Mouse (Mus musculus): ENCODE data around the gene Hcrt. TPM values are rescaled to one million over a fixed set of nuclear protein-coding genes. Genes with fewer than 3 reads are reported as not detected.
A peak's percentile ranks its signal among the peaks of the same experiment; 100 is the strongest.

The Hcrt gene
- polyA plus RNA-seq, 1 experiment from 2014 or later, result not detected

DNA sequence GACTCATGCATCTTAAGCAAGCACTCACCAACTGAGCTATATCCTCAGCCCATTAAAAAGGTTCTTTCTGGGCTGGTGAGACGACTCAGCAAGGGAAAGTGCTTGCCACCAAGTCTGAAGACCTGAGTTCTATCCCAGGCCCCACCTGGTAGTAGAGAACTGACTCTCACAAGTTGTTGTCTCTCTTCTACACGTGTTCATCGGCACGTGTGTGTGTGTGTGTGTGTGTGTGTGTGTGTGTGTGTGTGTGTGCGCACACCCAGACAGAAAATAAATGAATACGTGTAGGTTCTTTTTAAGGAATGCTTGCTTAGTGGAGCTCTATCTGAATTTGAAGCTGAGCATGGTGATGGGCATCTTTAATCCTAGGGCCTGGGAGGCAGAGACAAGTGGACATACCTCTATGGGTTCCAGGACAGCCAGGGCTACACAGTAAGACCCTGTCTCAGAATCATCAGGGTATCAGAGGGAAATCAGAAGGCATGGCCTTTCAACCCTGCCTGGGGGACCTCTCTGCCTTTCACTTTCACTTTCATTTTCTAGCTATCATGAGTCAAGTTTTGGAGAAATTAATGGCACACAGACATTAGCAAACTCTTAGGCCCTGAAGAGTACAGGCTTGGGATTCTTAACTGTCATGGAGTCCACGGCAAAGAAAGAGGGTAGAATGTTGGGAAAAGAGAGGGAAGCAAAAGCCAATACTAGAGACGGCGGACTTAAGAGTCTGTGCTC lies 27.4 kb downstream of the Hcrt start:
- Histone ChIP-seq H3K4me1 (ENCODE audit: control insufficient read depth, insufficient read depth, low read length) (peaks cover 9% of the 10 kb centered on the region), H3K27me3 (ENCODE audit: control insufficient read depth, insufficient read depth, low read length) (no peaks in the 10 kb centered on the region), H3K9ac (ENCODE audit: low read length) (no peak overlapping the region), H3K36me3 (ENCODE audit: control insufficient read depth, insufficient read depth, low read length) (no peaks in the 10 kb centered on the region), H3K4me3 (ENCODE audit: low read depth, low read length) (no peak overlapping the region), H3K9me3 (ENCODE audit: control insufficient read depth, low read length) (no peaks in the 10 kb centered on the region), H3K4me2 (no peak overlapping the region), H3K27ac (ENCODE audit: low read depth, low read length) (no peak overlapping the region)
- no peak for DNase-seq (ENCODE audit: low spot score, missing footprints)
- ATAC-seq (ENCODE audit: low FRiP score), result no peak
- 87% methylated on average over 9 of the region's 9 CpGs for WGBS

DNA sequence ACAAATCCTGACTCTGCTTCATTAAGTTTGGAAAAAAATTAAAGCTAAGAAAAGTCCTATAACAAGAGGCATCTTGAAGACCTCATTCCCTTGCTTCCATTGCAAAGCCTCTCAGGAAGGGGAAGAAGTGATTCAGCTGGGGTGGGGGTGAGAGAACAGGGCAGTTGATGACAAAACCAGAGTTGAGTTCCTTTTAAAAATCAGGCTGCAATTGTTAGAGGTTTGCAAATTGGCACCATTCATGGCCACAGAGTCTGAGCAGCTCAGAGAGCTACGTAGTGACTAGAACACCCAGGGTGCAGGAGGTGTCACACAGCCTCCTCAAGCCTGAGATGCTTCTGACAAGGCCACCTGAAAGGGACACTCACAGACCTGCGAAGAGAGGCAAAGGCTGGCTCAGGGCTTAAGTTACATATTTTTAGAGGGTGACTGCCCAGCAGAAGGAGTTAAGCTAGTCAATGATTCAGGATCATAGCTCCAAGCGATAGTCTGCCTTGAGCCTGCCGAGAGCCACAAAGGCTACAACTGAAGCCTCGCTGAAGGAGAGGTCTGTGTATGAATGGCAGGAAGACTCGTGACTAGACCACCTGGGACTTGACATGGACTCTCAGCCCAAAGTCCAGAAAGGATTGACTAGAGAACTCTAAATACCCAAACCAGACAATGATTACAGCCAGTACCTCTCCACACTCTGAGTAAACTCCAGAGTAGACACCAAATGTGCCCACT lies 32.1 kb downstream of the Hcrt start:
- DNase-seq (ENCODE audit: low spot score, missing footprints), result no peak
- Histone ChIP-seq H3K27ac (ENCODE audit: low read depth, low read length) (no peak overlapping the region), H3K27me3 (ENCODE audit: control insufficient read depth, insufficient read depth, low read length) (no peaks in the 10 kb centered on the region), H3K9me3 (ENCODE audit: control insufficient read depth, low read length) (no peaks in the 10 kb centered on the region), H3K4me1 (ENCODE audit: control insufficient read depth, insufficient read depth, low read length) (no peaks in the 10 kb centered on the region), H3K36me3 (ENCODE audit: control insufficient read depth, insufficient read depth, low read length) (no peaks in the 10 kb centered on the region), H3K4me3 (ENCODE audit: low read depth, low read length) (no peak overlapping the region), H3K9ac (ENCODE audit: low read length) (no peak overlapping the region), H3K4me2 (no peak overlapping the region)
- no peak for ATAC-seq (ENCODE audit: low FRiP score)
- WGBS, result 87% methylated on average over 6 of the region's 6 CpGs

DNA sequence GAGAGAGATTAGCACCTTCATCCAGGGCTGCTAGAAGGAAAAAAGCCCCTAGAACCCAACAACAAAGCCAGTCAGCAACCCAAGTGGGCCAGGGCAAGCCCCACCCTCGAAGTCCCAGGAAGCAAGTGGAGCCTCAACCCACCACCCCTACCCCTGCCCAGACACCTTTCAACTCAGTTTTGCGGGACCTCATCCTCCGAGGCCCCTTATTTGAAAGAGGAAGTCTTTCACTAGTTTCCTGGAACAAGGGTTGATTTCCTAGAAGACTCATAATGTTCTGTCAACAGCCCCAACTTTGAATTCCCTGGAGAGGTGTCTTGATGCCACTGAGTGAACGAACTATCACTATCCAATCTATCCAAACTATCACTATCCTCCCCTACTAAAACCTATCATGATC lies 32.8 kb downstream of the Hcrt start:
- 92% methylated on average over 4 of the region's 4 CpGs for WGBS
- DNase-seq (ENCODE audit: low spot score, missing footprints) (no peak), ATAC-seq (ENCODE audit: low FRiP score) (no peak)
- H3K9me3 ChIP-seq (ENCODE audit: control insufficient read depth, low read length), result no peaks in the 10 kb centered on the region
- no peak overlapping the region for H3K4me2 ChIP-seq
- H3K4me3 ChIP-seq (ENCODE audit: low read depth, low read length), result no peak overlapping the region
- no peaks in the 10 kb centered on the region for H3K27me3 ChIP-seq (ENCODE audit: control insufficient read depth, insufficient read depth, low read length)
- H3K4me1 ChIP-seq (ENCODE audit: control insufficient read depth, insufficient read depth, low read length), result no peaks in the 10 kb centered on the region
- H3K9ac ChIP-seq (ENCODE audit: low read length), result no peak overlapping the region
- no peaks in the 10 kb centered on the region for H3K36me3 ChIP-seq (ENCODE audit: control insufficient read depth, insufficient read depth, low read length)
- H3K27ac ChIP-seq (ENCODE audit: low read depth, low read length), result no peak overlapping the region

DNA sequence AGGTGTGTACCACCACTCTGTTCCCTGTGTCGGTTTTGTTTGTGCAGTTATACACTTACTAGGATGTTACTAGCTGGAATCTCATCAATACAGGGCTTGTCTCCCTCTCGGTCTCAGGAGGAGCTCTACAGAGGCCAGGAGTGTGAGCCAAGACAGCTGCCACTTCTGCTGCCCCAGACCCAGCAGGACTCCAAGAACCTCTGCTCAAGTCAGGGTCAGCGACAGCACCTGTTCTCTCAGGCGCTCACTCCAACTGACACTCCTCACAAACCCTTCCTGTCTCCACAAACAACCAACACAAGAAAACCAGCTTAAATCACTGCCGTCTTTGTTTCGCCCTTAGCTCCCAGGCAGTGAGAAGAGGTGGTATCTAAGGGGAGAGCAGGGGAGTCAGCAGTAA lies 34.1 kb downstream of the Hcrt start:
- H3K9ac ChIP-seq (ENCODE audit: low read length), result no peak overlapping the region
- H3K36me3 ChIP-seq (ENCODE audit: control insufficient read depth, insufficient read depth, low read length), result no peaks in the 10 kb centered on the region
- no peak for DNase-seq (ENCODE audit: low spot score, missing footprints)
- no peak overlapping the region for H3K27ac ChIP-seq (ENCODE audit: low read depth, low read length)
- no peaks in the 10 kb centered on the region for H3K9me3 ChIP-seq (ENCODE audit: control insufficient read depth, low read length)
- no peak overlapping the region for H3K4me2 ChIP-seq
- no peaks in the 10 kb centered on the region for H3K4me1 ChIP-seq (ENCODE audit: control insufficient read depth, insufficient read depth, low read length)
- 95% methylated on average over 6 of the region's 6 CpGs for WGBS
- H3K4me3 ChIP-seq (ENCODE audit: low read depth, low read length), result no peak overlapping the region
- H3K27me3 ChIP-seq (ENCODE audit: control insufficient read depth, insufficient read depth, low read length), result no peaks in the 10 kb centered on the region
- no peak for ATAC-seq (ENCODE audit: low FRiP score)

DNA sequence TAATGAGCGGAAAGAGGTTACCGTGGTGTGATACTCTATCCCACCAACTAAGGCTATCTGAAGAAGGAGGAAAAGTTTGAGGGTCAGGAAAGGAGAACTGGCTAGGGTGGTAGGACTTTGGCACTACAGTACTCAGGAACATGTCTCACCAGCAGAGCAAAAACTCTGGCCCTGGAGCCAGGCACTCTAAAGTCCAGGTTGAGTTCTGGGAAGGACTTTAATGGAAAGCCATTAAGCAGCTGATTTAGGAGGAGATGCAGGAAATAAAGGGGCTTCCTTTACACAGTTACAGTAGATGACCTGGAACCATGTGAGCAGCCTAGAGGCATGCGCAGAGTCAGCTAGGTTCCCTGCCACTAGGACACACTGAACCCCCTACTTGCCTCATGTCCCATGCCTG lies 35.5 kb downstream of the Hcrt start:
- H3K4me3 ChIP-seq (ENCODE audit: low read depth, low read length), result no peak overlapping the region
- no peak for ATAC-seq (ENCODE audit: low FRiP score)
- H3K9ac ChIP-seq (ENCODE audit: low read length), result no peak overlapping the region
- no peaks in the 10 kb centered on the region for H3K27me3 ChIP-seq (ENCODE audit: control insufficient read depth, insufficient read depth, low read length)
- no peak overlapping the region for H3K4me2 ChIP-seq
- H3K4me1 ChIP-seq (ENCODE audit: control insufficient read depth, insufficient read depth, low read length), result no peaks in the 10 kb centered on the region
- H3K36me3 ChIP-seq (ENCODE audit: control insufficient read depth, insufficient read depth, low read length), result no peaks in the 10 kb centered on the region
- WGBS, result 95% methylated on average over 3 of the region's 3 CpGs
- no peak overlapping the region for H3K27ac ChIP-seq (ENCODE audit: low read depth, low read length)
- no peaks in the 10 kb centered on the region for H3K9me3 ChIP-seq (ENCODE audit: control insufficient read depth, low read length)
- DNase-seq (ENCODE audit: low spot score, missing footprints), result no peak

DNA sequence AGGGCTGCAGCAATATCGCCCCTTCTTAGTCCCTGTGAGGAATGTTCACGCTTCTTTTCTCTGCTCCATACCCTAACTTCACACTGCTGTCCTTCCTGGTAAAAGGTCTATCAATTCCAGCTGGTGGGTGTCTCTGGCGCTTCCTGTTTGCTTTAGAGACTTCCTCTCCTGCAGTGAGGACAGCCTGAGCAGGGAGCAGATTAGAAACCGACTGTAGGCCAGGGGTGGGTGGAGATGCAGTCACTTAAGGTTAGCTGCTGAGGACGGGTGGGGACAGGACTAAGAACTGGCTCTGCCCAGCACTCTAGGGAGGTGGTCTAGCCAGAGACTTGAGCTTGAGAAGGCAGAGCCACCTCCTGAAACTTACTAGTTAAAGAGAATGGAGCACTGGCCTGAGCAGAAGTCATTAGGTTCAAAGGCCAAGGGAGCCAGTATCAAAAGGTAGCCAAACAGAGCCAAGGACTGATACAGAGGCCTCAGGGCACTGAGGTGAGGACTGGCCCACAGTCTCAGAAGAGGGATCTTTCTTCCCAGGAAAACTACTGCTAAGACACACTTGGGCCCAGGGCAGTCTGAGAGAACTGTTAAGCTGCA lies 37.7 kb downstream of the Hcrt start:
- H3K27me3 ChIP-seq (ENCODE audit: control insufficient read depth, insufficient read depth, low read length), result no peaks in the 10 kb centered on the region
- DNase-seq (ENCODE audit: low spot score, missing footprints) (no peak), ATAC-seq (ENCODE audit: low FRiP score) (no peak)
- 54% methylated on average over 5 of the region's 5 CpGs for WGBS
- H3K4me2 ChIP-seq, result no peak overlapping the region
- peaks cover 4% of the 10 kb centered on the region; the same call in 1 of the 2 replicates for H3K4me1 ChIP-seq (ENCODE audit: control insufficient read depth, insufficient read depth, low read length)
- H3K36me3 ChIP-seq (ENCODE audit: control insufficient read depth, insufficient read depth, low read length), result no peaks in the 10 kb centered on the region
- H3K27ac ChIP-seq (ENCODE audit: low read depth, low read length), result no peak overlapping the region
- no peak overlapping the region for H3K4me3 ChIP-seq (ENCODE audit: low read depth, low read length)
- no peaks in the 10 kb centered on the region for H3K9me3 ChIP-seq (ENCODE audit: control insufficient read depth, low read length)
- no peak overlapping the region for H3K9ac ChIP-seq (ENCODE audit: low read length)

DNA sequence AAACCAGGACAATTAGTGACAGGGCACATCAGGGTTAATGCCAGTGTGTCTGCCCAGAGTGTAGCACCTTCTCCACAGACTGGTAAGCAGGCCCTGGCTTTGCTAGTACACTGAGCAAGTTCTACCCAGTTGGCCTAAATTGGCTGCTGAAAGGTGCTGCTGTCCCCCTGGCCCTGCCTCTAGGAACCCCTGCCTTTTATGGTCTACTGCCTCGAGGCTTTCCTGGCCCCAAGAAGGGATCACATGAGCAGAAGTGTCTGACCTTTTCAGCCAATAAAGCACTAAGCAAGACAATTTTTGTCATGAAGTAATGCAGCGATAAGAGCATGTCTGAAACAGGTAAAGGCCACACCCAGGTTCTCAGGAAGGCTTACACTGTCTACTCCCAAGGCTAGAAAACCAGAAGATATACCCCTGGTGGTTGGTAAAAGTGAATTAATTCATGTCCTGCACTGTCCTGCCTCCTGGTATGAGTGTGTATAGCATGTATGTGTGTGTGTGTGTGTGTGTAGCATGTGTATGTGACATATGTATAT lies 40.2 kb downstream of the Hcrt start:
- Histone ChIP-seq H3K4me3 (ENCODE audit: low read depth, low read length) (no peak overlapping the region), H3K27ac (ENCODE audit: low read depth, low read length) (no peak overlapping the region), H3K9ac (ENCODE audit: low read length) (no peak overlapping the region), H3K9me3 (ENCODE audit: control insufficient read depth, low read length) (no peaks in the 10 kb centered on the region), H3K4me1 (ENCODE audit: control insufficient read depth, insufficient read depth, low read length) (peaks cover 4% of the 10 kb centered on the region; the same call in 1 of the 2 replicates), H3K36me3 (ENCODE audit: control insufficient read depth, insufficient read depth, low read length) (peaks cover 5% of the 10 kb centered on the region; the same call in 1 of the 2 replicates), H3K27me3 (ENCODE audit: control insufficient read depth, insufficient read depth, low read length) (no peaks in the 10 kb centered on the region), H3K4me2 (no peak overlapping the region)
- WGBS, result 69% methylated on average over 2 of the region's 2 CpGs
- no peak for DNase-seq (ENCODE audit: low spot score, missing footprints)
- ATAC-seq (ENCODE audit: low FRiP score), result no peak

DNA sequence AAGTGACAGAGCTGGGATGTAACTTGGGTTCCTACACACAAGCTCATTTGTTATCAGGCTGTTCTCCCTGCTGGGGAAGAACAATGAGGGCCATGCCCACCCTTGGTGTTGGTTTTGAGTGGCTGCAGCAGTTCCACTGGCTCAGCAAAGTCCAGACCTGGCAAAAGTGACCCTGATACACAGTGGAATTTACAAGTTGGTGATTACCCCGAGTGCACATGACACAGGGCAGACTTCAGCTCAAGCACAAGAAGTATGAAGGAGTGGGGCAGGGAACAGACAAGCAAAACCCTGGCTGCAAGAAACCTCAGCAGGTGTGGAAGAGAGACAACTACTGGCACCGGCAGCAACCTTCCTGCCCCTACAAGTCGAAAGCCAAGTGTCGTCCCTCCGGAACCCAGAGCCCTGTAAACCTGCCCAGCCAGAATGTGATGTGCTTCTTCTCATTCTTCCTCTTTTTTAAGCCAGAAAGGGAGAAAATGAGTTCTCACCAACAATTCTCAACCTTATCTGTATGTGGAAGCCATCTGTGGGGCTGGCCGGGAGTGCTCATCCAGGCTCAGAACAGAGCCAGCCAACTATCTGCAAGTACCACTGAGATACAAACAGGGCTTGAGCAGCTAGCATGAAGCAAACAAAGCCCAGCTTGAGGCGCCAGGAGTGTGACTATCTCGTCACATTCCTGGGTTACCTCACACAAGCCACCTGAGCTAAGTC lies 40.8 kb downstream of the Hcrt start:
- no peak overlapping the region for H3K4me3 ChIP-seq (ENCODE audit: low read depth, low read length)
- DNase-seq (ENCODE audit: low spot score, missing footprints) (no peak), ATAC-seq (ENCODE audit: low FRiP score) (no peak)
- peaks cover 10% of the 10 kb centered on the region; the same call in 1 of the 2 replicates for H3K36me3 ChIP-seq (ENCODE audit: control insufficient read depth, insufficient read depth, low read length)
- peaks cover 4% of the 10 kb centered on the region; the same call in 1 of the 2 replicates for H3K4me1 ChIP-seq (ENCODE audit: control insufficient read depth, insufficient read depth, low read length)
- H3K27me3 ChIP-seq (ENCODE audit: control insufficient read depth, insufficient read depth, low read length), result no peaks in the 10 kb centered on the region
- 71% methylated on average over 8 of the region's 8 CpGs for WGBS
- no peak overlapping the region for H3K4me2 ChIP-seq
- no peaks in the 10 kb centered on the region for H3K9me3 ChIP-seq (ENCODE audit: control insufficient read depth, low read length)
- H3K9ac ChIP-seq (ENCODE audit: low read length), result 0 out of 2 replicates have a peak overlapping the region, but pooled peaks have one; percentile 5
- no peak overlapping the region for H3K27ac ChIP-seq (ENCODE audit: low read depth, low read length)

Data from midbrain, embryonic 11.5 days (tissue).